Mouse (Mus musculus): ENCODE data around the gene Olfr1299. TPM values are rescaled to one million over a fixed set of nuclear protein-coding genes. Genes with fewer than 3 reads are reported as not detected.

The Olfr1299 gene
- not detected in 2 replicates for polyA plus RNA-seq (2015; fragmentation: Nextera tagmentation; extraction: Ambion mirVana)

DNA sequence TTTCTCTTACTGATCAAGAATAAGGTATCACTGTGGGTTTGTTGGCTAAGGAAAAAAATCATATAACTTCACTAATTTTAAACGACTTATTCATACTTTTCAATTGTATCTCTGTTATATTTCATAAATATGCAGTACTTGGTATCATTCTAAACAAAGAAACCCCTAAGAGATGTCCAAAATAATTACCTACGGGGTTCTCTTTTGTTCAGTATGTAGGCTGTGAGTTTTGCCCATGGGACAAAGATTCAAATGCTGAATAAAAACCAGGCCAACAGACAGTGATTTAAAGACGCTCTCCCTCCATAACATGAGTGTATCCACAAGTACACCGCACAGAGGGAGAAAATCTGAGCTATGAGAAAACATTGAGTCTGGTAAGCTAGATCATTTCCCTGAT, at the start of gene Olfr1299:
Olfr1299 (plus strand) TSS at position 301 of the 400 bp plus-strand sequence.
- H3K27me3 ChIP-seq, result no peaks in the 10 kb centered on the region
- no peak within 1 kb of the TSS for H3K27ac ChIP-seq
- 80% methylated on average over 4 of the region's 4 CpGs for WGBS
- H3K4me3 ChIP-seq, result no peak within 1 kb of the TSS
- H3K9ac ChIP-seq, result no peak within 1 kb of the TSS
- H3K4me2 ChIP-seq (replicated peaks), result no peak within 1 kb of the TSS
- H3K36me3 ChIP-seq, result no peaks in the 10 kb centered on the region
- no peaks in the 10 kb centered on the region for H3K4me1 ChIP-seq
- H3K9me3 ChIP-seq, result 0 out of 2 replicates have a peak, but pooled peaks cover 3% of the 10 kb centered on the region
- no peak for ATAC-seq (ENCODE audit: low FRiP score, low read depth)

- H3K9me3 ChIP-seq, result no peaks in the 10 kb centered on the region
- 74% methylated on average over 1 of the region's 1 CpGs for WGBS
- no peak within 1 kb of the TSS for H3K9ac ChIP-seq
- ATAC-seq (ENCODE audit: low FRiP score, low read depth), result no peak
- H3K36me3 ChIP-seq, result no peaks in the 10 kb centered on the region
- H3K4me2 ChIP-seq (replicated peaks), result no peak within 1 kb of the TSS
- H3K27ac ChIP-seq, result no peak within 1 kb of the TSS
- H3K4me1 ChIP-seq, result no peaks in the 10 kb centered on the region
- H3K27me3 ChIP-seq, result no peaks in the 10 kb centered on the region
- H3K4me3 ChIP-seq, result no peak within 1 kb of the TSS
Measured at GRCm38 (mm10) chr2:111626397-111626796, 34.8 kb upstream of the Olfr1299 start, which contains the start of gene Olfr1297. Gene Olfr1297, minus strand, starts transcription at chr2:111626497.

- Histone ChIP-seq H3K4me3 (no peak within 1 kb of the TSS), H3K4me1 (no peaks in the 10 kb centered on the region), H3K27ac (no peak within 1 kb of the TSS), H3K9ac (no peak within 1 kb of the TSS), H3K4me2 (replicated peaks) (no peak within 1 kb of the TSS), H3K9me3 (no peaks in the 10 kb centered on the region), H3K27me3 (no peaks in the 10 kb centered on the region), H3K36me3 (no peaks in the 10 kb centered on the region)
- no peak for ATAC-seq (ENCODE audit: low FRiP score, low read depth)
- WGBS, result 81% methylated on average over 1 of the region's 1 CpGs
Measured at GRCm38 (mm10) chr2:111649101-111649500, 12.1 kb upstream of the Olfr1299 start, which contains the start of gene Olfr1298. Gene Olfr1298, minus strand, starts transcription at chr2:111649201.

Other genes with a start within 250 kb of the Olfr1299 start
- gene Olfr1286, start 238.3 kb upstream of the Olfr1299 start, polyA plus RNA-seq (2015; fragmentation: Nextera tagmentation; extraction: Ambion mirVana), result not detected in 2 replicates
- not detected in 2 replicates for gene Olfr1287, start 212.3 kb upstream of the Olfr1299 start, polyA plus RNA-seq (2015; fragmentation: Nextera tagmentation; extraction: Ambion mirVana)
- not detected in 2 replicates for gene Olfr1288, start 187.3 kb upstream of the Olfr1299 start, polyA plus RNA-seq (2015; fragmentation: Nextera tagmentation; extraction: Ambion mirVana)
- gene Olfr1289, start 180.6 kb upstream of the Olfr1299 start, polyA plus RNA-seq (2015; fragmentation: Nextera tagmentation; extraction: Ambion mirVana), result not detected in 2 replicates
- not detected in 2 replicates for gene Olfr1290, start 167.6 kb upstream of the Olfr1299 start, polyA plus RNA-seq (2015; fragmentation: Nextera tagmentation; extraction: Ambion mirVana)
- not detected in 2 replicates for gene Olfr1291-ps1, start 164.2 kb upstream of the Olfr1299 start, polyA plus RNA-seq (2015; fragmentation: Nextera tagmentation; extraction: Ambion mirVana)
- gene Olfr1293-ps, start 136.2 kb upstream of the Olfr1299 start, polyA plus RNA-seq (2015; fragmentation: Nextera tagmentation; extraction: Ambion mirVana), result not detected in 2 replicates
- not detected in 2 replicates for gene Olfr1294, start 121.1 kb upstream of the Olfr1299 start, polyA plus RNA-seq (2015; fragmentation: Nextera tagmentation; extraction: Ambion mirVana)
- not detected in 2 replicates for gene Olfr1295, start 91.7 kb upstream of the Olfr1299 start, polyA plus RNA-seq (2015; fragmentation: Nextera tagmentation; extraction: Ambion mirVana)
- not detected in 2 replicates for gene Olfr1297, start 34.9 kb upstream of the Olfr1299 start, polyA plus RNA-seq (2015; fragmentation: Nextera tagmentation; extraction: Ambion mirVana)
- gene Olfr1298, start 12.2 kb upstream of the Olfr1299 start, polyA plus RNA-seq (2015; fragmentation: Nextera tagmentation; extraction: Ambion mirVana), result not detected in 2 replicates
- not detected in 2 replicates for gene Olfr1301, start 89.6 kb downstream of the Olfr1299 start, polyA plus RNA-seq (2015; fragmentation: Nextera tagmentation; extraction: Ambion mirVana)
- gene Olfr1302, start 116.0 kb downstream of the Olfr1299 start, polyA plus RNA-seq (2015; fragmentation: Nextera tagmentation; extraction: Ambion mirVana), result not detected in 2 replicates
- gene Olfr1303, start 158.9 kb downstream of the Olfr1299 start, polyA plus RNA-seq (2015; fragmentation: Nextera tagmentation; extraction: Ambion mirVana), result not detected in 2 replicates
- not detected in 2 replicates for gene Olfr1305, start 215.7 kb downstream of the Olfr1299 start, polyA plus RNA-seq (2015; fragmentation: Nextera tagmentation; extraction: Ambion mirVana)

All from limb, embryonic 13.5 days (tissue).